Mouse (Mus musculus) forebrain, embryonic 11.5 days (tissue): ENCODE data around the gene Vmn1r70. TPM values are rescaled to one million over a fixed set of nuclear protein-coding genes. Genes with fewer than 3 reads are reported as not detected.

Experiments used
- ATAC-seq: fragments of 200-750 bp; cut with Nextera tagmentation; replicated peaks from 2 replicates; pipeline ENCODE4 v1.8.0; 2017; ENCODE audit warnings: moderate TSS enrichment; ENCODE audit not compliant: low FRiP score
- DNase-seq: peaks from one replicate; pipeline ENCODE4 v3.0.0-alpha.2; 2017; ENCODE audit warnings: low spot score
- H3K27ac ChIP-seq: fragments of 300-500 bp; sonication (generic); 2 replicates; pipeline ENCODE4 v1.5.1; 2014; ENCODE audit warnings: low read depth, low read length
- H3K27me3 ChIP-seq: fragments of 300-500 bp; sonication (generic); 2 replicates; pipeline ENCODE4 v1.6.1; 2014; ENCODE audit warnings: mild to moderate bottlenecking, low read length, mixed read lengths; ENCODE audit not compliant: control insufficient read depth, insufficient read depth
- H3K36me3 ChIP-seq: fragments of 300-500 bp; sonication (generic); 2 replicates; pipeline ENCODE4 v1.6.1; 2014; ENCODE audit warnings: mild to moderate bottlenecking, low read length, moderate library complexity, mixed read lengths; ENCODE audit not compliant: control insufficient read depth, insufficient read depth
- H3K4me1 ChIP-seq: fragments of 300-500 bp; sonication (generic); replicated peaks from 2 replicates; pipeline ENCODE4 v1.6.1; 2014; ENCODE audit warnings: low read length, mixed read lengths; ENCODE audit not compliant: control insufficient read depth, insufficient read depth
- H3K4me2 ChIP-seq: fragments of 300-500 bp; sonication (generic); 2 replicates; pipeline ENCODE4 v1.6.1; 2014; ENCODE audit warnings: low read depth, mild to moderate bottlenecking, low read length, moderate library complexity, mixed read lengths; ENCODE audit not compliant: severe bottlenecking
- H3K4me3 ChIP-seq: fragments of 300-500 bp; sonication (generic); 2 replicates; pipeline ENCODE4 v1.5.1; 2014; ENCODE audit warnings: low read depth, low read length
- H3K9ac ChIP-seq: fragments of 300-500 bp; sonication (generic); 2 replicates; pipeline ENCODE4 v1.6.1; 2014; ENCODE audit warnings: low read length
- H3K9me3 ChIP-seq: fragments of 300-500 bp; sonication (generic); 2 replicates; pipeline ENCODE4 v1.6.1; 2016; ENCODE audit warnings: low read length, mixed read lengths; ENCODE audit not compliant: control insufficient read depth
- WGBS: fragments of 180-500 bp; shearing (Covaris S2); extraction: QIAGEN DNeasy Blood & Tissue Kit; methylation state at CpG from one replicate; pipeline ENCODE4 v1.1.7; 2014; 5-methylcytosine and 5-hydroxymethylcytosine counted together
- polyA plus RNA-seq: library from polyadenylated mRNA; unstranded; fragments of >200 nt; fragmentation: Nextera tagmentation; extraction: Ambion mirVana; gene quantifications from 2 replicates; pipeline ENCODE4 v1.2.1, GENCODE M21; 2014

Gene Vmn1r70
- polyA plus RNA-seq = not detected in 2 replicates

GRCm38 (mm10) chr7:10631232-10631631 is at the start of gene Vmn1r70:
Gene Vmn1r70 (plus strand): TSS chr7:10631532.
- ATAC-seq (no peak), DNase-seq (no peak)
- Histone ChIP-seq H3K27ac (no peak within 1 kb of the TSS), H3K9ac (no peak within 1 kb of the TSS), H3K27me3 (no peaks in the 10 kb centered on the region), H3K4me2 (no peak within 1 kb of the TSS), H3K4me1 (no peaks in the 10 kb centered on the region), H3K9me3 (no peaks in the 10 kb centered on the region; the same call in 1 of the 2 replicates), H3K4me3 (no peak within 1 kb of the TSS), H3K36me3 (no peaks in the 10 kb centered on the region)
- 72% methylated on average over 1 of the region's 1 CpGs for WGBS

- no peaks in the 10 kb centered on the region for H3K36me3 ChIP-seq
- H3K4me1 ChIP-seq = no peaks in the 10 kb centered on the region
- no peak within 1 kb of the TSS for H3K9ac ChIP-seq
- no peak within 1 kb of the TSS for H3K27ac ChIP-seq
- ATAC-seq = no peak
- no peaks in the 10 kb centered on the region; the same call in 1 of the 2 replicates for H3K9me3 ChIP-seq
- DNase-seq = no peak
- H3K27me3 ChIP-seq = no peaks in the 10 kb centered on the region
- no peak within 1 kb of the TSS for H3K4me3 ChIP-seq
- H3K4me2 ChIP-seq = no peak within 1 kb of the TSS
These were observed 17.8 kb upstream of the Vmn1r70 start, which contains the start of gene Vmn1r69 for GRCm38 (mm10) chr7:10613559-10613958. Gene Vmn1r69 (minus strand): TSS chr7:10613659.

Other genes starting within 250 kb of the Vmn1r70 start
- not detected in 2 replicates for gene Vmn1r67, start 188.2 kb upstream of the Vmn1r70 start, polyA plus RNA-seq
- gene Zik1, start 136.1 kb upstream of the Vmn1r70 start, polyA plus RNA-seq = 56.0 and 56.9 TPM in 2 replicates
- gene Vmn1r68, start 73.0 kb upstream of the Vmn1r70 start, polyA plus RNA-seq = not detected in 2 replicates
- not detected in 2 replicates for gene Vmn1r69, start 17.9 kb upstream of the Vmn1r70 start, polyA plus RNA-seq
- not detected in 2 replicates for gene Nlrp4b, start 56.3 kb downstream of the Vmn1r70 start, polyA plus RNA-seq
- gene Vmn1r71, start 122.8 kb downstream of the Vmn1r70 start, polyA plus RNA-seq = not detected in 2 replicates